Mouse (Mus musculus): ENCODE measurements at regions not wholly inside any gene's neighbourhood (a gene's known extent, or its start where the extent isn't known, plus 50 kb on each side); places are given as distances from the start of the nearest gene placed in this dataset.
"Not testable (repeated sequence)": the region's sequence is repeated elsewhere in the genome, so short reads cannot be mapped to it uniquely, and the experiment has no call there.

DNA sequence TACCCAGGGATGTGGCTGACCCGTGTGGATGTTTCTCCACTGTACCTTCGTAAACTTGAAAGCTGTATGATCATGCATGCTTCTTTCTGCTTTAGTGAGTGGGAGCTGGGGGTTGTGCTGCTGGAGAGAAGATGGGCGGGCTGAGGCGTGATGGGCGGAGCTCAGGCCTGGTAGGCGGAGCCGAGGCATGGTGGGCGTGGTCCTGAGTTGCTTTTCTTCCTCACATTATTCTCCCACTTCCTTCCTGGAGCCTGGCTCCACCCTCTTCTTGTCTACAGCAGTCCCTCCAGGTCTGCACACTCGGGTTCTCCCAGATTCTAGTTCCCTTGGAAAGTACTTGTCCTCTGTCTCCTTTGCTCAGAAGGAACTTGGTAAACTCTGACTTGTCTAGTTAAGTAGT is 79.6 kb downstream of the Adra2a start:
- no peak for ATAC-seq (ENCODE audit: insufficient number of reproducible peaks, low FRiP score, low TSS enrichment, low read depth)
- H3K9ac ChIP-seq: no peak overlapping the region
- WGBS: 76% methylated on average over 9 of the region's 9 CpGs

DNA sequence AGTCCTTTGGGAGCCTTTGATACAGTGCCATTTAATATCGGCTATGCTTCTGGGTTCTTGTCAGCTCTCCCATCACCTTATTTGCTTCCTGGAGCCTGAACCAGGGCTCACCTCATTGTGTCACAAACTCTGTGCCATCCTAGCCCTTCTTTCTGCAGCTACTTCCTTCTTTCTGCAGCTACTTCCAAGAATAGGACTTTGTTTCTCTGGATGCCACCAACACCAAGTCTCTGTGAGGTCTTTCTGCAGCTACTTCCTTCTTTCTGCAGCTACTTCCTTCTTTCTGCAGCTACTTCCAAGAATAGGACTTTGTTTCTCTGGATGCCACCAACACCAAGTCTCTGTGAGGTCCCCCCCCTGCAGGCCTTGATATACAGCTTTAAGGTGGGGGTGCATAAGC is 107.8 kb downstream of the Adra2a start:
- H3K36me3 ChIP-seq; H3K27ac ChIP-seq (replicated peaks); ATAC-seq (ENCODE audit: insufficient number of reproducible peaks, low FRiP score, low TSS enrichment, low read depth); H3K4me3 ChIP-seq (replicated peaks); H3K4me1 ChIP-seq; H3K4me2 ChIP-seq (replicated peaks); H3K27me3 ChIP-seq; H3K9me3 ChIP-seq (replicated peaks); H3K9ac ChIP-seq: not testable (repeated sequence)
- 94% methylated on average over 1 of the region's 1 CpGs for WGBS

More for the DNA sequence above, 79.6 kb downstream of the Adra2a start:
- Histone ChIP-seq H3K9me3 (replicated peaks) (no peaks in the 10 kb centered on the region), H3K27ac (replicated peaks) (no peak overlapping the region), H3K4me1 (no peaks in the 10 kb centered on the region), H3K27me3 (no peaks in the 10 kb centered on the region), H3K36me3 (no peaks in the 10 kb centered on the region), H3K4me2 (replicated peaks) (no peak overlapping the region), H3K4me3 (replicated peaks) (no peak overlapping the region)

DNA sequence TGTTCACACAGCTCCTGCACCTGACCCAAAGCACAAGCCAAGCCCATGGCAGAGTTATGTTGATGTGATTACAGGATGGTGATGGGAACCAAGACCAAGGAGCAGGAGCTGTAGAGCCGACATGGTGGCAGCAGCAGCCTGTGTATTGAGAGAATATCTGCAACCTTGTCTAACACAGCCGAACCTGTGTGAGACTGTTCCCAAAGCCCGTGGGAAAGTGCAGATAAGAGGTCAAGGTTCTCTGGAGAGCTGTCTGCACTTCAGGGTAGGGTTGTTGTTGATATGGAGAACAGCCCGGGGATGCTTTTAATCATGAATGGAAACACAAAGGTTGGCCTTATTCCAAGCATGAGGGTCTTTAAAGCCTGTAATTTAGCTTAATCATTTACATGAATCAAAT is 110.4 kb downstream of the Adra2a start:
- H3K36me3 ChIP-seq: no peaks in the 10 kb centered on the region
- no peak for ATAC-seq (ENCODE audit: insufficient number of reproducible peaks, low FRiP score, low TSS enrichment, low read depth)
- H3K4me2 ChIP-seq (replicated peaks): no peak overlapping the region
- no peak overlapping the region for H3K4me3 ChIP-seq (replicated peaks)
- WGBS: 60% methylated on average over 4 of the region's 4 CpGs
- no peaks in the 10 kb centered on the region for H3K9me3 ChIP-seq (replicated peaks)
- H3K27me3 ChIP-seq: peaks cover 3% of the 10 kb centered on the region; the same call in 1 of the 2 replicates
- no peak overlapping the region for H3K27ac ChIP-seq (replicated peaks)
- no peak overlapping the region for H3K9ac ChIP-seq
- no peaks in the 10 kb centered on the region for H3K4me1 ChIP-seq

DNA sequence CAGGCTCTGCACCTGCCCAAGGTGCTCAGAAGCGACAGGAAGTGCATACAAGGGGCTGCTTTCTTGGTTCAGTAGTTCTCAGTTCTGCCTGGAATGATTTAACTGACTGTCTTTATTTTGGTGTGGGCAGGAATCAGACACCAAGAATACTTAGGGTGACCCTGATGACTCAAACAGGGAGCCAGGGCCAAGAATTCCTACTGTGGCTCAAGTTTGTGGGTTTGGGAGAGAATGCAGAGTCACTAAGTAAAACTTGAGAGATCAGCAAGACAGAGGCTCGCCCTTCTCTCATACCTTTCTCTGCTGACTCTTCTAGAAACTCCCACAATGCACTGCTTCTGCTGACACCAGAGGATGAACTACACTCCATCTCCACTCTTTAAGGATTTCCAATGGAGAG is 126.4 kb downstream of the Adra2a start:
- no peak overlapping the region for H3K9ac ChIP-seq
- WGBS: 50% methylated on average over 2 of the region's 2 CpGs
- H3K27ac ChIP-seq (replicated peaks): no peak overlapping the region
- H3K9me3 ChIP-seq (replicated peaks): no peaks in the 10 kb centered on the region
- no peaks in the 10 kb centered on the region for H3K4me1 ChIP-seq
- no peak overlapping the region for H3K4me3 ChIP-seq (replicated peaks)
- H3K36me3 ChIP-seq: no peaks in the 10 kb centered on the region
- H3K27me3 ChIP-seq: no peaks in the 10 kb centered on the region
- ATAC-seq (ENCODE audit: insufficient number of reproducible peaks, low FRiP score, low TSS enrichment, low read depth): no peak
- H3K4me2 ChIP-seq (replicated peaks): no peak overlapping the region

DNA sequence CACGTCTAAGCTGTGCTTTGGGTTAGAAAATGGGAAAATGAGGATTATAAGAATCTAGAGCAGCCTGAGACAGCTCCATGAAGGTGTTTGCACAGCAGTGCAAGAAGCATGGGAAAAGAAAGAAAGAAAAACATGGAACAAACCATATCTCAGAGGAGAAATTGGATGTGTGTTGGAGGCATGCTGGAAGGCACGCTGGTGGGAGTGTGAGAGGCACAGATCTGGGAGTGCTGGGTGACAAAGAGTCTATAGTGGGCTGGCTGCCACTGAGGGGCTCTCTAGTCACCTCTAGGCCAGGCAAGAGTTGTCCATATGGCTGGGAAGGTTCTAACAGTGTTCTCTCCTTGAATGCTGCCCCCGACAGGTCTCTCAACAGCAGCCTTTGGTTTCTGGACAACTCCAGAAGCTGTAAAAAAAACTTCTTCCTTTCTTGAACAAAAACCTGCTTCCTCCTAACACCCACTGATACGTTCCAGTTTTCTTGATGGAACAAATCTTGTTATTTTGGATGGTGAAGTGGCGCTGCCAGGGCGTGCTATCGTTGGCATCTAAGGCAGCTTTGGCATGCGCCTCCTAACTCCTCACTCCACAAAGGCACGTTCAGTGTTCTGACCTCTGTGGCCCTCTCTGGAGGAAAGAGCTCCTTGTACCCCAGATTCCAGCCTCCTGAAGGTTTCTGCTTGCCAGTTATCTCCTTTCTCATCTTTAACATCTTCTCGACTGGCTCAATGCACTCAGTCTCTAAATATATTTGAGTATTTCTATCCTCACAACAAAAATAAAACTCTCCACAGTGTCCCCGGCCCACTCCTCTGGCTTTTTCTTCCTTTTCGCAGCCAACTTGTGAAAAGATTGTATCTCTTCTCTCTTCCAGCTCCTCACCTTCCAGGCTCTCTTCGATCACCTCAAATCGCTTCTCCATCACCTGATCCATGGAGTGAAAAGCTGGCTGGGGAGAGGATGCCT is 130.4 kb downstream of the Adra2a start:
- no peak overlapping the region for H3K27ac ChIP-seq (replicated peaks)
- H3K9ac ChIP-seq: no peak overlapping the region
- no peak overlapping the region for H3K4me3 ChIP-seq (replicated peaks)
- H3K4me1 ChIP-seq: no peaks in the 10 kb centered on the region
- no peaks in the 10 kb centered on the region for H3K9me3 ChIP-seq (replicated peaks)
- WGBS: 84% methylated on average over 14 of the region's 14 CpGs
- H3K4me2 ChIP-seq (replicated peaks): no peak overlapping the region
- ATAC-seq (ENCODE audit: insufficient number of reproducible peaks, low FRiP score, low TSS enrichment, low read depth): no peak
- no peaks in the 10 kb centered on the region for H3K36me3 ChIP-seq
- no peaks in the 10 kb centered on the region for H3K27me3 ChIP-seq

DNA sequence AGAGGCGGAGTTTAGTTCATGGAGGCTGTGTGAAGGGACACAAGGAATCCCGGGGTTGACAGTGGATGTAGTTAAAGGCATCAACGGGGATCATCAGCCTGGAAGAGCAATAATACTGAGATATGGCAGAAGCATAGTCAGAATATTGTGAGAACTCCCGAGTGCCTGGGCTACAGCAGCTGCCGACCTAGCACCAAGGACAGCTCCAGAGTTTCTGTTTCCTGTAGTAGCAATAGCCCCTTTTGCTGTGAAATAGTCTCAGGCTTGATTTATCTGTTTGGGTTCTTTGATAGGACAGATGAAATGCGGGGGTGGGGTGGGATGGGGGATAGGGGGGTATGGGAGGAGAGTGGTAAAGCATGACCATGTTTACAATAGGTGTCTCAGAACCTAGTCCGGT is 131.8 kb downstream of the Adra2a start:
- Histone ChIP-seq H3K27me3 (no peaks in the 10 kb centered on the region), H3K4me3 (replicated peaks) (no peak overlapping the region), H3K27ac (replicated peaks) (no peak overlapping the region), H3K4me2 (replicated peaks) (no peak overlapping the region), H3K9me3 (replicated peaks) (no peaks in the 10 kb centered on the region), H3K36me3 (no peaks in the 10 kb centered on the region), H3K4me1 (no peaks in the 10 kb centered on the region), H3K9ac (no peak overlapping the region)
- no peak for ATAC-seq (ENCODE audit: insufficient number of reproducible peaks, low FRiP score, low TSS enrichment, low read depth)
- 42% methylated on average over 7 of the region's 7 CpGs for WGBS

DNA sequence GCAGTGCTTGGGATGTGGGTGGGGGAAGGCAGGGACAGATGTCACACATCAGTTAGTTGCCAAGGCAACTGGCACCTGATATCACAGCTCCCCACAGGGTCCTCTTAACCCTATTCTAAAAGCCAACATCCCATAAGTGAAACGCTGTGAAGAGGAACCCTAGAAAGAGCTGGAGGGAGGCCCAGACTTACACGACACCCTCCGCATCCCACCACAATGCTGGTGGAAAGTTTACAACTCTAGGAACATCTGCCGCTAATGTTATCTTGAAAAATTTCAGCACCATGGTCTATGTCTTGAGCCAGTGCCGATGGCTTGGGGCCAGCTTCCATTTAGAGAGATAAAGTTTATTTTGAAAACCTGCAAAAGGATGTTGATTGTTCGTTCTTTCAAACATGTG is 133.5 kb downstream of the Adra2a start:
- no peaks in the 10 kb centered on the region for H3K4me1 ChIP-seq
- no peak for ATAC-seq (ENCODE audit: insufficient number of reproducible peaks, low FRiP score, low TSS enrichment, low read depth)
- H3K36me3 ChIP-seq: no peaks in the 10 kb centered on the region
- H3K27me3 ChIP-seq: no peaks in the 10 kb centered on the region
- H3K4me3 ChIP-seq (replicated peaks): no peak overlapping the region
- H3K9ac ChIP-seq: no peak overlapping the region
- no peak overlapping the region for H3K27ac ChIP-seq (replicated peaks)
- H3K4me2 ChIP-seq (replicated peaks): no peak overlapping the region
- WGBS: 82% methylated on average over 6 of the region's 6 CpGs
- H3K9me3 ChIP-seq (replicated peaks): no peaks in the 10 kb centered on the region

DNA sequence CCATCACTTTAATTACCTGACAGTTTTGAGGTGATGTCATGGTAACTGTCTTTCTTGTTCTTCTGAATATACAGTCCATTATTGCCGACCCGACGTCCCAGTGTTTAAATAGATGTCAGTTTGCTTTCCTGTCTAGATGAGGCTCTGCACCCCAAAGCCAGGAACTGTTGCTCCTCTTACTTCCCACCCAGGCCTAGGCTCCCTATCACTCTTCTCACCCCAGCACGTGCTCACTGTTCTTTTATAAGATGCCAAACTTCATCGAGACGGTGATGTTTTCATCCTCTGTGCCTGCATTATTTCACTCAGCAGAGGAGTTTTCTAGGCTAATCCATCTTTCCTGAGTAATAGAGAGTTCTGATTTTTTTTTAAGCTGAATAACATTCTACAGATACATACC is 156.5 kb downstream of the Adra2a start:
- H3K27ac ChIP-seq (replicated peaks): no peak overlapping the region
- H3K27me3 ChIP-seq: no peaks in the 10 kb centered on the region
- whole genome bisulfite sequencing: 78% methylated on average over 6 of the region's 6 CpGs
- no peak overlapping the region for H3K4me3 ChIP-seq (replicated peaks)
- H3K9me3 ChIP-seq (replicated peaks): no peaks in the 10 kb centered on the region
- ATAC-seq (ENCODE audit: insufficient number of reproducible peaks, low FRiP score, low TSS enrichment, low read depth): no peak
- H3K9ac ChIP-seq: no peak overlapping the region
- no peaks in the 10 kb centered on the region for H3K4me1 ChIP-seq
- H3K36me3 ChIP-seq: no peaks in the 10 kb centered on the region
- no peak overlapping the region for H3K4me2 ChIP-seq (replicated peaks)

DNA sequence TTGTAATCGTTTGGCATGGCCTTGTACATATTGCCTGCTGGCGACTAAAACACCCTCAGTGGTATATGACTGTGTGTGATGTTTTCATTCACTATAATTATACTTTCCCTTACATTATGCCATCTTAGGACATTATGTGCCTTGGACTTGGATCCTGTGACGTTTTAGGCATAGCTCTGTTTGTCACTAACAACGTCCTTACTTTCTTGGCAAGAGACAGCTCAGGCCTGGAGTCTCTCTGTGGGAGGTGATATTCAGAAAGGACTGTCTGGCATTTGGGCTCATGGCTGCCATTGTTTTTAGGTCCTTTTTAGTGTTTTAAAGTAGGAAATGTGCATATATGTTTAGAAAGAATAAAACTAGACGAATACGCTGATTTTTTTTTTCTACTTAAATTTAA is 158.5 kb downstream of the Adra2a start:
- 63% methylated on average over 6 of the region's 6 CpGs for WGBS

DNA sequence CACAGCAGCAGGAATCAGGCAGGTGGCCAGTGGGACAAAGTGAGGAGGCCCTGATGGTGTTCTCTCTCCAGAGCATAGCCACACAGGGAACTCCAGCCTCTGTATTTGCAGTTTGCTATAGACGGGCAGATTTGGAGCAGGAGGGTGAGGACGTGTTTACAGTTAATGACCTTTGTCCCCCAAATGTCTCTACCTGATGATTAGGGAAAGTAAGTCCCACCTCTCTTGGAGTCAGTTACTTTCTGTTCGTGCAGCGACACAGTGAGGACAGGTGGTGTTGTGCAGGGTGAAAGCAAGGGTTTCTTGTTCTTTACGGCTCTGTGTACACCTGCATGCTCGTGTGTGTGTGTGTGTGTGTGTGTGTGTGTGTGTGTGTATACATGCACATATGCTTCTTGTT is 162.9 kb downstream of the Adra2a start:
- no peak overlapping the region for H3K9ac ChIP-seq
- H3K4me1 ChIP-seq: no peaks in the 10 kb centered on the region
- H3K4me2 ChIP-seq (replicated peaks): no peak overlapping the region
- no peaks in the 10 kb centered on the region for H3K36me3 ChIP-seq
- H3K9me3 ChIP-seq (replicated peaks): no peaks in the 10 kb centered on the region
- no peak overlapping the region for H3K27ac ChIP-seq (replicated peaks)
- WGBS: 69% methylated on average over 6 of the region's 6 CpGs
- H3K27me3 ChIP-seq: no peaks in the 10 kb centered on the region
- no peak for ATAC-seq (ENCODE audit: insufficient number of reproducible peaks, low FRiP score, low TSS enrichment, low read depth)
- H3K4me3 ChIP-seq (replicated peaks): no peak overlapping the region

More for the DNA sequence above, 158.5 kb downstream of the Adra2a start:
- Histone ChIP-seq H3K27ac (replicated peaks) (no peak overlapping the region), H3K9ac (no peak overlapping the region), H3K36me3 (no peaks in the 10 kb centered on the region), H3K4me3 (replicated peaks) (no peak overlapping the region), H3K27me3 (no peaks in the 10 kb centered on the region), H3K9me3 (replicated peaks) (no peaks in the 10 kb centered on the region), H3K4me2 (replicated peaks) (no peak overlapping the region), H3K4me1 (no peaks in the 10 kb centered on the region)
- ATAC-seq (ENCODE audit: insufficient number of reproducible peaks, low FRiP score, low TSS enrichment, low read depth): no peak

DNA sequence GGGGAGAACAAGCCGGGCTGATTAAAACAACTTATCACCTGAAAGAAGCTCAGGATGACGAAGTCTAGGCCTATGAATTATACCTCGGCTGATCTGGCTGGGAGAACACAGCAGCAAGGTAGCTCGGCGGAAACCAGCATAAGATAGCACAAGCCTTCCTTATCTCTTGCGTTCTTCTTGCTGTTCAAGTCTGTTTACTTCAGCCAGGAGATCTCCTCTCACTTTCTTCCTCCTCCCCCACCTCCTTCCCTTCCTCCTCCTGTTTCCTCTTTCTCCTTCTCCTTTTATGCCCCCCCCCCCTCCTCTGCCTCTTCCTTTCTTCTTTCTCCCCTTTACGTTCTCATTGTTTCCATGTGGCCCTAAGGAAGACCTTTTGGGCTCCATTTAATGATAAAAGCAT is 168.2 kb downstream of the Adra2a start:
- WGBS: 85% methylated on average over 7 of the region's 7 CpGs
- Histone ChIP-seq H3K27me3 (no peaks in the 10 kb centered on the region), H3K9ac (no peak overlapping the region), H3K27ac (replicated peaks) (no peak overlapping the region), H3K4me3 (replicated peaks) (no peak overlapping the region), H3K36me3 (no peaks in the 10 kb centered on the region), H3K4me2 (replicated peaks) (no peak overlapping the region), H3K4me1 (no peaks in the 10 kb centered on the region), H3K9me3 (replicated peaks) (no peaks in the 10 kb centered on the region)
- no peak for ATAC-seq (ENCODE audit: insufficient number of reproducible peaks, low FRiP score, low TSS enrichment, low read depth)

DNA sequence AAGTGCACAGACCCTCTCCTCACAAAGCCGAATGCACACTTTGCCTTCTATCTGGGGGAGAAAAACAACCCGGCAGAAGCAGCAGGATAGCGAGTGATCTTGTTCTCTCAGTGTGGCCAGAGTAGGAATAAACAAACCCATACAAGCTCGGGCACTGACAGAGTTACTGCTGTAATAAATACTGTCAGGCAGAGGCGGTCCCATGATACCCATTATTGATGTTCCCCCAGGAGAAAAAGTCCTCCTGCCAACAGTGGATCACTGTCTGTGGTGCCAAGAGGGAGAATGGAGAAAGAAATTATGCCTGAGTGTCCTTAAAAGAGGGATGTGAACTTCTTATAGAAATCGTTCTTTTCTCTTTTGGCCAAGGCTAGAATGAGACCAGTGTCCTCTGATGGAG is 200.2 kb downstream of the Adra2a start:
- no peaks in the 10 kb centered on the region for H3K36me3 ChIP-seq
- H3K9ac ChIP-seq: no peak overlapping the region
- 79% methylated on average over 6 of the region's 6 CpGs for WGBS
- H3K4me1 ChIP-seq: no peaks in the 10 kb centered on the region
- no peak for ATAC-seq (ENCODE audit: insufficient number of reproducible peaks, low FRiP score, low TSS enrichment, low read depth)
- H3K27ac ChIP-seq (replicated peaks): no peak overlapping the region
- H3K4me2 ChIP-seq (replicated peaks): no peak overlapping the region
- H3K27me3 ChIP-seq: no peaks in the 10 kb centered on the region
- H3K9me3 ChIP-seq (replicated peaks): no peaks in the 10 kb centered on the region
- no peak overlapping the region for H3K4me3 ChIP-seq (replicated peaks)
